Mouse (Mus musculus): ENCODE measurements at regions not wholly inside any gene's neighbourhood (a gene's known extent, or its start where the extent isn't known, plus 50 kb on each side); places are given as distances from the start of the nearest gene placed in this dataset.

GRCm38 (mm10) chr15:67467404-67468345 is 967.0 kb upstream of the Lrrc6 start:
- no peak for DNase-seq (ENCODE audit: low spot score)

GRCm38 (mm10) chr15:67462863-67463262 is 962.2 kb upstream of the Lrrc6 start:
- DNase-seq (ENCODE audit: low spot score): no peak

GRCm38 (mm10) chr15:67460384-67460783 is 959.7 kb upstream of the Lrrc6 start:
- DNase-seq (ENCODE audit: low spot score): no peak

DNA sequence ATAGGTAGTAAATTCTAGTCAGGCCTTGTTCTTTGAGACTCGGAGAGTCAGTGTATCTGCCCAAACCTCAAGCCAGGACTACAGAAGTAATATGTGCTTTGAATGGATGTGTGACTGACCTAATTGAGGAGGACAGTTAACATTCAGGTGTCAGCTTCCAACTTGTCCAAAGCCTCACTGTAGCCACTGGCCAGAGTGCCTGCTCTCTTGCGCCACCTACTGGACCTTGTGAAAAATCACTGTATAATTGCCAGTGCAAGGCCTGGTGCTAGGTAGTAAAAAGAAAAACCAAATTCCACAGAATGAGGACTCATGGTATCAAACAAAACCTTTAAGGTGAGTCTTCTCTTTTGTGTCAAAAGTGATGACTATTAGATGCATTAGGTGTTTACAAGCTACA is 933.6 kb upstream of the Lrrc6 start:
- DNase-seq (ENCODE audit: low spot score): peak; percentile 8

DNA sequence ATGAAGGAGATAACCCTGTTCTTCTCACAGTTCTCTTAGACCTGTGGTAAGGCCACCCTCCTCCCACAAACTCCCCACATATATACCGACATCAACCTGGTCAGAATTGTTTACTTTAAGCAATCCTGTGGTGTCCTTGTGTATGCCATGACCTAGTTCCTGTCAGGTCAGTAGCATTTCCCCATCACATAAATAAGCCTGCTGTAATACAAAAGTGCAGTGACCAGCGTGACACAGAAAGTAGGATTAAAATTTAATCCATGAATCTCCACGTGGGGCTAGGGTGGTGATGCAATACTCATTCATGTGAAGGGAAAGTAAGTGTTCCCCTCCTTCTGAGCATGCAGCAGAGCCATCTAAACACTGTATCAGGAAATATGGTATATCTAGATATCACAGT is 923.2 kb upstream of the Lrrc6 start:
- DNase-seq (ENCODE audit: low spot score): no peak

DNA sequence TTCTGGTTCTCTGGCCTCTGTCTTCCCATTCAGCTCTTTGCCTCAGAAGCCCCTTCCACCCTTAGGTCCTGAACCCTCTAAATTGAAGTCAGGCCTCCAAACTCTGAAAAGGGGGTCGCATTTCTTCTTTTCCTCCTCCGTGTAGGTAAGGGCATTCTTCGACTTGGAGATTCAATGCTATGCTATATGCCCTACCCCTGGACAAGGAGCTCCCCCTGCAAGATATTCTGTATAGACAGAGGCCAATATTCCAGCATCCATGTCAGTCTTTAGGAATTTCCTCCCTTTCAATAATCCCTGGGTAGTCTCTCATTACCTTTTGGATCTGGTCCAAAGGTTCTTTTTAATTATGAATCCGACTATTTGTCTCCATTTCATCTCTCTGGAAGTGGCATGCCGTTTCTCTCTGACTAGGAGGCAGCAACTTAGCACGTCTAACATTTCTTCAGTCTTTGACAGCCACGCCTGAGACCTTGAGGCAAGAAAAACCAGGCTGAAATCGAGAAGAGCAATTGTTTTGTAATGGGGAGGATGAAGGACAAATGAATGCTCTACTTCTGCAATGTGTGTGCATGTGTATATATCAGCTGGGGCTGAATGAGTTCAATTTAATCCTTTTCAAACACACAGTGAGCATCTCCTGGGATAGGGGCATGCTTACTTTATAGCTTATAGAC is 921.7 kb upstream of the Lrrc6 start:
- DNase-seq (ENCODE audit: low spot score): no peak

DNA sequence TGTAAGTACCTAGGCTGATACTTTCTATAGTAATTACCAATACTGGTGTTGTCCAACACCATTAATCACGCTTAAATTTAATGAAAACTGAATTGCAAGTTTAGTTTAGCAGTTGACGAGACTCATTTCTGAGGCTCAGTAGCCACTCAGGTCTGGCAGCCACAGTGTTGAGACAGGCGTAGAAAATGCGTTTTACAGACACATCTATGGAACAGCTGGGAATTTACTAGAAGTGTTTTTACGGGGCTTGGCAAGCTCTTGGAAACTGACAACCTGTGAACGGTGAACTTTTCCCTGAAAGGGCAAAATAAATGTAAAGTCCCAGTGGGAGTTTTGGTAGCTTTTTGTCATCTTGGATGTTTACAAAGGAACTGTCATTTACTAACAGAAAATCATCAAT is 920.1 kb upstream of the Lrrc6 start:
- DNase-seq (ENCODE audit: low spot score): no peak

GRCm38 (mm10) chr15:67419733-67420132 is 919.0 kb upstream of the Lrrc6 start:
- no peak for DNase-seq (ENCODE audit: low spot score)

GRCm38 (mm10) chr15:67417742-67418163 is 917.0 kb upstream of the Lrrc6 start:
- DNase-seq (ENCODE audit: low spot score): peak; percentile 5

DNA sequence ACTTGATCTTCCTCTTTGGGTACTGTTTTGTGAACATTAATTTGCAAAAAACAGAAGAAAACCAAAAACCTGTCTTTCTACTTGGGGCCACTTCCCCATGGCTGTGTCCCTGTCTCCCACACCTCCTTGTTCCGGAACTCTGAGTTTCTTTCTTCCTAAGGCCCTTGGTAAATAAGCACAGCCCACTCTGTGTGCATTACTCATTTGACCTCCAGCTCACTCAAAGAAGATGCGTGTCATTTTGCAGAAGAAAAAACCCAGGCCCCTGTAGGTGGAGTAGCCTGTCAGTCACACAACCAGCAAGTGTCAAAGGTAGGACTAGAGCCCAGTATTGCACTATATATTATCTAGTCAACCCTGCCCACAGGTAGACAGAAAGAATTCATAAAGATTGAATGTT is 915.1 kb upstream of the Lrrc6 start:
- no peak for DNase-seq (ENCODE audit: low spot score)

DNA sequence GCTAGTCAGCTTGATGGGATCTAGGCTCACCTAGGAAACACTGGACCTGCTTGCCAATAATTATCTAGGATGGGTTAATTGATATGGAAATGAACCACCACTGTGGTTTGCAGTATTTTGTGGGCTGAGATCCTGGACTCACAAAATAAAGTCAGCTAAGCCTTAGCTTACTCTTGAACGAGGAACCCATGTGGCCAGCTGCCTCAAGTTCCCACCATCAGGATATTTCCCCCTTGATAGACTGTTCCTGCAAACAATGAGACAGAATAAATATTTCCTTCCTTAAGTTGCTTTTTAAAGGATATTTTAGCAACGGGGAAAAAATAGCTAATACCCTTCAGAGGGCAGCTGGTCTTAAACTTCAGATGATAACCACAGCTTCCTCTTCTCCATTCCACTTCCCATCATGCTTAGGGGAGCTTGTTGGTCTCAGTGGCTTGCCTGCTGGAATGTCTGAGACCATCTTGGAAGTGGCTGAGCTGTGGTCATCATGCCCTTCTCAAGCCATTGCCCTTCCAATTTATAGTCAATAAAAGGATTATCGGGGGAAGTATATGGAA is 913.7 kb upstream of the Lrrc6 start:
- no peak for DNase-seq (ENCODE audit: low spot score)

DNA sequence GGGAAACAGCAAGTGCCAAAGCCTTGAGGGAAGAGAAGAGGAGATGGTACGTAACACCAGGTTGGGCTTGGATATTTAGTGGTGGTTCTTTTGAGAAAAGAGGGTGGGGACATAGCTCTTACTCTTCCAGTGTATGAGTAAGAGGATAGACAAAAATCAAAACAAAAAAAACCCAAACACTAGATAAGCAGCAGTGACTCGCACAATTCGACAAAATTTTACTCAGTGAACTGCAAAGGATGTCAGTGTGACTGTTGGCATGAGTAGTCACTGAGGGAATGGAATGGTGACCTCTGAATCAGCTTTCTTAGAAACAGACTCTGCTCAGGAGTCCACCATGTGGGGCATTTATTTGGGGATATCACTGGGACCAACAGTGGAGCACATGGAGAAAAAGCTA is 912.9 kb upstream of the Lrrc6 start:
- no peak for DNase-seq (ENCODE audit: low spot score)

DNA sequence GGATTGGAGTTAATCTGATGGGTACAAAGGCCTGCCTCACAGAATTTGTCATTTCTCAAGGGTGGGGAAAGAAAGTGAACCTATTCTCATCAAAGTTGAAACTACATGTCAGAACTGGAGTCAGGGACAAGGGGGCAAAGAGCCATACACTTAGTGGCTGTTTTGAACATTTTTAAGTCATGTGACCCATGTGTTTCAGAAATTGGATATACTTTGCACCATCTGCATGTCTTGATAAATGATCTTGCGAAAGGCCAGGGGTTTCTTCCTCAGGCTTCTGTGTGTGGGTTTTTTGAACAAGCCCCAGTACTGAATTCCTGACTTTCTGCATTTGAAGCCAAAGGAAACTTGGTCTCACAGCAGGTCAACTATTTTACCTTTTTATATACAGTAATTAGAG is 911.7 kb upstream of the Lrrc6 start:
- DNase-seq (ENCODE audit: low spot score): no peak

DNA sequence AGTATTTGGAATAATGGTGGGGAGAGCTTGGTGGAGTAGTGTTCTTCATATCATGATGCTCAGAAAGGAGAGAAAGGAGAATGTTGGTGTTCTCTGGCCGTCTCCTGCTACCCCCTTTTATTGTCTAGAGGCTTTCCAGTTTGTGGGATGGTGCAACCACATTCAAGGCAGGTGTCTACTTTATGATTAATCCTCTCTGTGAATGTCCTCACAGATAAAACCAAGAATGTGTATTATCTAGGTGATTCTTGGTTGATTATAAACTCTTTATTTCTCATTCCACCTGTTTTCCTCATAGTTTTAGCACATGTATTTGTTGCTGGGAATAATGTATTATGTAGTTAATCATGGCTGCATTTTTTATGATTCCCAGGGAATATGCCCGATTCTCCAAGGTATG is 910.9 kb upstream of the Lrrc6 start:
- DNase-seq (ENCODE audit: low spot score): no peak

DNA sequence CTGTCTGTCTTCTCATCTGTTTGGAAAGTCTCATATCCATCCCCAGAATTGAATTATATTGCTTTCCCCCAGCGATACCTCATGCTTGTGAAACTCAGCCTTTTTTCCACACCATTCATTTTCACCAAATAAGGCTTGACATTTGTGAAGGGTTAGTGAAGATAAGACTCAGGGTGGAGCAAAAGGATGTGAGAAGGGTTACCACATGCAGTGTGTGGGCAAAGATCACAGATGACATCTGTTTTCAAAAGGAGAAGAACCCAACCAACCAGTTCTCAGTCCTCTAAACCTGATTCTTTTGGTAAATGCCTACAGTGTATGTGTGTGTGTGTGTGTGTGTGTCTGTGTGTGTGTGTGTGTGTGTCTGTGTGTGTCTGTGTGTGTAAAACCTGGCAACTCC is 909.3 kb upstream of the Lrrc6 start:
- DNase-seq (ENCODE audit: low spot score): no peak

DNA sequence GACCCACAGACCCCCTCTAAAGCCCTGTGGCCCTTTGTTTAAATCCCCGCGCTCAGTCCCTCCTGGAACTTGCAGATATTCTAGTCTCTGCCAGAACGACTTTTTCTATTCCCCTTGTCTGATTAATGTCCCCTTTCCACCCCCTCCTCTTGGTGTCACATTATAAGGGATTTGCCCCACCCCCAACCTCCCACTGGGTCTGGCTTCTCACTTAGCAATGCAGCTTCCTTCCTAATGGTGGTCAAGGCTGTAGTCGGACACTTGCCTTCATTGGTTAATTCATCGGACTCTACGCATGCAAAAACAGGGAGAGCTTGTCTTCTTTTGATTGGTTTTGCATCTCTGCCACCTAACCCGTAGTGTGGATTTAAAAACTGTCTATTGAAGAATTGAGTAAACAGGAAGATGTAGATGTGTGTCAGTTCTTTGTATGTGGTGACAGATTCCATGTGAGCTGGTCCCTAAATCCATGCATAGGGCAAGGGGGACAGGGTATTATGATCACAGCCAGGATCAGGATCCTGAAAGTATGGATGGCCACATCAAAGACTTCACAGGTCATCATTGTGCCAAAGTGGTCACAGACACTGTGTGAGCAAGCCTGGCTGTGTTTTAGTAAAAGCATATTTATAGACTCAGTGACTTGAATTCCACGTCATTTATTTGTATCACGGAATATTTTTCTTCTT is 908.3 kb upstream of the Lrrc6 start:
- no peak for DNase-seq (ENCODE audit: low spot score)

DNA sequence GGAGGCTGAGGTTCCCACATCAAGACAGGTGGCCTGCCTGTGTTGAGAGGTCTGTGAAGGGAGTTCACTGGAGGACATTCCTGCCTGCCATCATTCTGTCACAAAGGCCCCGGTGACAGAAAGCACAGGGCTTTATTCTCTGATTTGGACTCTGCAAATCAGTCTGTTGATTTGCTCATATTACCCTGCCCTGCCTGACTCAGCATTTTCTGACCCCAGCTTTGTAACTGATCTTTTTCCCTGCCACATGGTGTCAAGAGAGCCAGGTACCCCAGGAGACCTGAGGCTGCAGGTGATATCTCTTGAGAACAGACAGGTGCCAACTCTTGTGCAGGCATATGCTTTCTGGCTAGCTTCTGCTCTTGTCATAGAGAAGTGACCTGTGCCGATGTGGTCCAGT is 906.5 kb upstream of the Lrrc6 start:
- DNase-seq (ENCODE audit: low spot score): no peak

GRCm38 (mm10) chr15:67405523-67405922 is 904.8 kb upstream of the Lrrc6 start:
- no peak for DNase-seq (ENCODE audit: low spot score)

GRCm38 (mm10) chr15:67405011-67405410 is 904.3 kb upstream of the Lrrc6 start:
- no peak for DNase-seq (ENCODE audit: low spot score)

- DNase-seq (ENCODE audit: low spot score): no peak
Observed at GRCm38 (mm10) chr15:67402310-67402709, 901.6 kb upstream of the Lrrc6 start.

DNA sequence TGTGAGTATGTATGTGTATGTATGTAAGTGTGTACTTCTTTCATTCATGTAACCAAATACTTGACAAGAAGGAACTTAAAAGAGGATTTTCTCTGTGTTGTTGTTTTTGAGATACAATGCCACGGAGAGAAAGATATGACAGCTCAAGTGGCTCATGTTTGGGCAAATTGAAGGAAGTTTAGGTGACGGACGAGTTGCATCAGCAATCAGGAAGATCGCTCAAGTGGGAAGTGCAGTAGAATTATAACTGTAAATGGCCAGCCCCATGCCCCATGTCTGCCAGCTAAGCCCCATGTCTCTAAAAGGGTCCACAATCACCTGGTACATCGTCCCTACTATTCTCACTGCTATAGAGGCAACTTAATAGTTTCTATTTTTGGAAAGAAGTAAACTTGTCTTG is 896.6 kb upstream of the Lrrc6 start:
- DNase-seq (ENCODE audit: low spot score): no peak

DNA sequence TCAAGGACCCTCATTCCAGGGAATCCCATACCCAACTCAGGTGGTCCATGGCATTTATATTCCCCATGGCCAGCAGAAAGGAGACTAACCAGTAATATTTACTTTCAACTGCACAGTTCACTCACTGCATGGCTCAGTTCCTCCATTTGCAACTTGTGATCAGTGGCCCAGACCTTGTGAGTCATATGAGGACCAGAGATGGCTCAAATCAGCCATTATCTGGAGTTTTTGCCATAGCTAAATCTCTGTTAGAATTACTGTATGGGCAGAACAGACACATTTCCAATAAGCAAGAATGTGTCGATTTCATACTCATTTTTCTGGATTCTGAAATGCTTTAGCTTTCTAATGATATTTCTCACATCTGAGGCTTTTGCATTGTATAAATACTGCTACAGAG is 894.4 kb upstream of the Lrrc6 start:
- no peak for DNase-seq (ENCODE audit: low spot score)

DNA sequence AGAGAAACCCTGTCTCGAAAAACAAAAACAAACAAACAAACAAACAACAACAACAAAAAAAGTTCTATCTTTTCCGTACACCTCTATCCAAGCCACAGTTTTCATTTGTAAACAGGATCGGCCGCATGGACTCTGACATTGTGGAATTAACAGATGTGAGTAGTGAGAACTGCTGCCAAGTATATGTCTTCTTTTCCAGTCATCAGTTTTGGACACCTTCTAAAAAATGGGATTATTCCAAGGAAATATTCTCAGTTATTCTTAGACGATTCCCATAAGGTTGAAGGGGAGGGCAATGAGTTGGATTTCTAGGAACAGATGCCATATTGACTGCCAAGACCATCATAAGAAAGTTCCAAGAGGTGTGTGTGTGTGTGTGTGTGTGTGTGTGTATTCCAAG is 891.2 kb upstream of the Lrrc6 start:
- no peak for DNase-seq (ENCODE audit: low spot score)
